Mouse (Mus musculus): ENCODE measurements around the gene Lgmn. TPM values are rescaled to one million over a fixed set of nuclear protein-coding genes. Genes with fewer than 3 reads are reported as not detected.
A peak's percentile ranks its signal among the peaks of the same experiment; 100 is the strongest.

The Lgmn gene
- polyA plus RNA-seq, 1 experiment from 2014 or later: 77.1 TPM

DNA sequence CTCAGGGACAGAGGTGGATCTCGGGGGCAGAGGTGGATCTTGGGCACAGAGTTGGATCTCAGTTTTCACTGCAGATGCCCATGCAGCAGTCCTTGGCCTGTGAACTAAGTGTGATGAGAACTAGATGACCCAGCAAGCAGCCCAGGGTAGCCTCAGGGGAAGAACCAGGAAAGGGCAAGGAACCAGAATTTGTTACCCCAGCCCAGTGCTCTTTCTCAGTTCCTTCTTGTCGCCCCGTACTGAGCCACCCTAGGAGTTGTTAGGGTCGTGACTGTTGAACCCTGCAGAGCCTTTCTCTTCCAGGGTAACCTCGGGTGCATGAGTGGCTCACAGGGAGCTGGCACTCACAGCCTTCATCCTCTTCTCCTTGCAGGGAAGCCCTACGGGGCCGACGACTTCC lies 57.4 kb downstream of the Lgmn start:
- Histone ChIP-seq H3K4me1 (replicated peaks; ENCODE audit: control insufficient read depth, insufficient read depth) (no peaks in the 10 kb centered on the region), H3K4me3 (ENCODE audit: low read depth, low read length) (no peak overlapping the region), H3K27me3 (ENCODE audit: control insufficient read depth, insufficient read depth, low read length) (no peaks in the 10 kb centered on the region), H3K4me2 (replicated peaks; ENCODE audit: low read depth) (no peak overlapping the region), H3K27ac (replicated peaks) (no peak overlapping the region), H3K36me3 (ENCODE audit: control insufficient read depth, insufficient read depth, low read length) (no peaks in the 10 kb centered on the region), H3K9me3 (ENCODE audit: control insufficient read depth, low read length) (no peaks in the 10 kb centered on the region), H3K9ac (ENCODE audit: low read length) (no peak overlapping the region)
- DNase-seq (ENCODE audit: low spot score) (no peak), ATAC-seq (ENCODE audit: low FRiP score, low TSS enrichment) (no peak)
- 80% methylated on average over 8 of the region's 8 CpGs for WGBS
- TF ChIP-seq EP300 (optimal IDR thresholded peaks at IDR 0.05): no peak
- TF ChIP-seq CTCF (IDR thresholded peaks at IDR 0.05; ENCODE audit: low read depth): no peak

DNA sequence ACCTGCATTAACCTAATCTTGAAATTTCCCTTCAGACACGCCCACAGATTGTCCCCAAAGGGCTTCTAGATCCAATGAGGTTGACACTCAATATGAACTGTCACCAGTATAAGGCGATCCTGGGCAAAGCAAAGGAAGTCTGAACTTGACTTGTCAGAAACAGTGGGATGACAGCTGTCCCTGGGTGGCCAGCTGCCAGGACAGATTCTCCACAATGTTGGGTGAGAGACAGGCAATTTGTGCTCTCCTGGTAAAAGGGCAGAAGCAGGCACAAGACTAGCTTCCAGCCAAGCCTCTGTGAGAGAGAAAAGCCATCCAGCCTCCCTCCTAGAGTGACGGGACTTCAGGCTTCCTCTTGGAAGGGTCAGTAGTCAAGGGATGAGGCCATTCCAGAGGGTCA lies 67.3 kb downstream of the Lgmn start:
- no peak overlapping the region for H3K4me3 ChIP-seq (ENCODE audit: low read depth, low read length)
- no peaks in the 10 kb centered on the region for H3K4me1 ChIP-seq (replicated peaks; ENCODE audit: control insufficient read depth, insufficient read depth)
- no peaks in the 10 kb centered on the region for H3K9me3 ChIP-seq (ENCODE audit: control insufficient read depth, low read length)
- no peak for DNase-seq (ENCODE audit: low spot score)
- H3K36me3 ChIP-seq (ENCODE audit: control insufficient read depth, insufficient read depth, low read length): peaks cover 8% of the 10 kb centered on the region; the same call in 1 of the 2 replicates
- H3K4me2 ChIP-seq (replicated peaks; ENCODE audit: low read depth): no peak overlapping the region
- WGBS: 81% methylated on average over 3 of the region's 3 CpGs
- no peak for ATAC-seq (ENCODE audit: low FRiP score, low TSS enrichment)
- no peak overlapping the region for H3K9ac ChIP-seq (ENCODE audit: low read length)
- H3K27me3 ChIP-seq (ENCODE audit: control insufficient read depth, insufficient read depth, low read length): no peaks in the 10 kb centered on the region
- TF ChIP-seq EP300 (optimal IDR thresholded peaks at IDR 0.05) (no peak), CTCF (IDR thresholded peaks at IDR 0.05; ENCODE audit: low read depth) (no peak)
- H3K27ac ChIP-seq (replicated peaks): no peak overlapping the region

DNA sequence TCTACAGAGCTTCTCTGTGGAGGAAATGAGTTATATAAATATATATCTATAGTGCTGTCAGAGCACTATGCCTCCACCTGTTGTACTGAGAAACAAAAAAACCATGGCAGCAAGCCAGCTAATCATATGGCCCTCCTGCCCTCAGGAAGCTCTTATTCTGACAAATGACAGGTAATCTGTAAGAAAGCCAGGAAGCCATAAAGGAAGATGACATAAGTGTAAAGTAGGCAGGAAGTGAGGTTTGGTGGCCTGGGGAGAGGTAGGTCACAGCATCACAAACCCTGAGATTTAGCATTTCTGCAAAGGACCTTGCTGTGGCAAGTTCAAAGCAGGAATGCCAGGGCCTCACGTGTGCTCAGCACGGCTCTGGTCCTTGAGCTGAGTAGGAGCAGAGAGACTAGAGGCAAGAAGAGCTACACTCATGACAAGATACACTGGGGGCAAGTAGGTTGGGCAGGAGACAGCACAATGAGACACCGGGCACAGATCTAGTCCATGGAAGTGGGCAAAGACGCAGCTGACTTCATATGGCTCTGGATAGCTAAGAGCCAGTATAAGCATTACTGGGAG lies 68.6 kb downstream of the Lgmn start:
- no peak overlapping the region for H3K4me3 ChIP-seq (ENCODE audit: low read depth, low read length)
- TF ChIP-seq CTCF (IDR thresholded peaks at IDR 0.05; ENCODE audit: low read depth) (no peak), EP300 (optimal IDR thresholded peaks at IDR 0.05) (no peak)
- H3K36me3 ChIP-seq (ENCODE audit: control insufficient read depth, insufficient read depth, low read length): peaks cover 8% of the 10 kb centered on the region; the same call in 1 of the 2 replicates
- no peak overlapping the region for H3K4me2 ChIP-seq (replicated peaks; ENCODE audit: low read depth)
- no peak for DNase-seq (ENCODE audit: low spot score)
- no peak for ATAC-seq (ENCODE audit: low FRiP score, low TSS enrichment)
- no peaks in the 10 kb centered on the region for H3K27me3 ChIP-seq (ENCODE audit: control insufficient read depth, insufficient read depth, low read length)
- whole genome bisulfite sequencing: 88% methylated on average over 4 of the region's 4 CpGs
- no peak overlapping the region for H3K27ac ChIP-seq (replicated peaks)
- H3K9ac ChIP-seq (ENCODE audit: low read length): no peak overlapping the region
- no peaks in the 10 kb centered on the region for H3K9me3 ChIP-seq (ENCODE audit: control insufficient read depth, low read length)
- H3K4me1 ChIP-seq (replicated peaks; ENCODE audit: control insufficient read depth, insufficient read depth): no peaks in the 10 kb centered on the region

DNA sequence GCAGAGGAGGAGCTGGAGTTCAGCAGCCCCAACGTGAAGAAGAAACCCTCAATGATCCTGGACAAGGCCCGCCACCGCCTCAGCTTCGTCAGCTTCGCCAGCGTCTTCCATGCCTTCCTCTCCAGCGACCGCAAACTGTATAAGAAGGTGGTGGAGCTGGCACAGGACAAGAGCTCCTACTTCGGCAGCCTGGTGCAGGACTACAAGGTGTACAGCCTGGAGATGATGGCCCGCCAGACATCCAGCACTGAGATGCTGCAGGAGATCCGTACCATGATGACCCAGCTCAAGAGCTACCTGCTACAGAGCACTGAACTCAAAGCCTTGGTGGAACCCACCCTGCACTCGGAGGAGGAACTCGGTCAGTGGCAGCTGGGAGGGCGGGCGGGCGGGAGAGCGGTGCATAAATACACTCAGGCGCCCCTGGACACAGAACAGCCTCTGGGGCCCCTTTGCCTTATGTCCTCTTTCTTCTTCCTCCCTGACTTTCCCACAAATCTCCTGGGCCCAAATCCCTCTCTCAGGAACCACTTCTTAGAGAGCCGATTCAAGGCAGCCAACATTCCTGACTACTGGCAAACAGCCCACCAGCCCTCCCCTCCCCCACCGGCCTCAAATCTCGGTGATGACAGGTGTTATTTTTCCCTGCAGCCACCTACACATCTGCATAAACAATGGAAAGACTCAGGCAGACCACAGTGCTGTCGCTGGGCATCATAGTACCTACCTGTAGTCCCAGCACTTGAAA lies 70.0 kb downstream of the Lgmn start:
- H3K9ac ChIP-seq (ENCODE audit: low read length): no peak overlapping the region

DNA sequence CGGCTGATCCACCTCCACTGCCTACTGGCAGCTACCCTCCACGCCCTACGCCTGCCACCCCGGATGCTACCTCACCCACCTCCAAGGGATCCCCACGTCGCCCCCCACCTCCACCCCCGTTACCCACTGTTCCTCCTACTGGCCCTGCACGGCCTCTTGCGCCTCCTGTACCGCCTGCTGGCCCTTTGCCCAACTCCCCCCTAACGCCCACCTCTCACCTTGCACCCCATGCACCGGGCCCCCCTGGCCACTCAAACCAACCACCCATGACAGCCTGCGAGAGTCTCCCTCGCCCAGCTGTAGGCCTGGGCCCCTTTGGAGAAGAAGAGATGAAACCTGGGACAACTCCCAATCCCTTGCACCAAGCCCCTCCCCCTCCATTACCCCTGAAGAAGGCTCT lies 71.1 kb downstream of the Lgmn start:
- H3K4me2 ChIP-seq (replicated peaks; ENCODE audit: low read depth): no peak overlapping the region
- TF ChIP-seq CTCF (IDR thresholded peaks at IDR 0.05; ENCODE audit: low read depth) (no peak), EP300 (optimal IDR thresholded peaks at IDR 0.05) (no peak)
- no peaks in the 10 kb centered on the region for H3K27me3 ChIP-seq (ENCODE audit: control insufficient read depth, insufficient read depth, low read length)
- ATAC-seq (ENCODE audit: low FRiP score, low TSS enrichment) (no peak), DNase-seq (ENCODE audit: low spot score) (no peak)
- H3K4me3 ChIP-seq (ENCODE audit: low read depth, low read length): no peak overlapping the region
- H3K27ac ChIP-seq (replicated peaks): no peak overlapping the region
- peaks cover 4% of the 10 kb centered on the region; the same call in 1 of the 2 replicates for H3K36me3 ChIP-seq (ENCODE audit: control insufficient read depth, insufficient read depth, low read length)
- no peaks in the 10 kb centered on the region for H3K4me1 ChIP-seq (replicated peaks; ENCODE audit: control insufficient read depth, insufficient read depth)
- H3K9me3 ChIP-seq (ENCODE audit: control insufficient read depth, low read length): no peaks in the 10 kb centered on the region
- whole genome bisulfite sequencing: 90% methylated on average over 14 of the region's 14 CpGs
- H3K9ac ChIP-seq (ENCODE audit: low read length): no peak overlapping the region

More for the DNA sequence above, 70.0 kb downstream of the Lgmn start:
- Histone ChIP-seq H3K4me3 (ENCODE audit: low read depth, low read length) (no peak overlapping the region), H3K9me3 (ENCODE audit: control insufficient read depth, low read length) (no peaks in the 10 kb centered on the region), H3K27ac (replicated peaks) (no peak overlapping the region), H3K4me2 (replicated peaks; ENCODE audit: low read depth) (no peak overlapping the region), H3K27me3 (ENCODE audit: control insufficient read depth, insufficient read depth, low read length) (no peaks in the 10 kb centered on the region), H3K4me1 (replicated peaks; ENCODE audit: control insufficient read depth, insufficient read depth) (no peaks in the 10 kb centered on the region), H3K36me3 (ENCODE audit: control insufficient read depth, insufficient read depth, low read length) (peaks cover 8% of the 10 kb centered on the region; the same call in 1 of the 2 replicates)
- 66% methylated on average over 22 of the region's 22 CpGs for WGBS
- TF ChIP-seq EP300 (optimal IDR thresholded peaks at IDR 0.05): no peak
- ATAC-seq (ENCODE audit: low FRiP score, low TSS enrichment): no peak
- no peak for DNase-seq (ENCODE audit: low spot score)

DNA sequence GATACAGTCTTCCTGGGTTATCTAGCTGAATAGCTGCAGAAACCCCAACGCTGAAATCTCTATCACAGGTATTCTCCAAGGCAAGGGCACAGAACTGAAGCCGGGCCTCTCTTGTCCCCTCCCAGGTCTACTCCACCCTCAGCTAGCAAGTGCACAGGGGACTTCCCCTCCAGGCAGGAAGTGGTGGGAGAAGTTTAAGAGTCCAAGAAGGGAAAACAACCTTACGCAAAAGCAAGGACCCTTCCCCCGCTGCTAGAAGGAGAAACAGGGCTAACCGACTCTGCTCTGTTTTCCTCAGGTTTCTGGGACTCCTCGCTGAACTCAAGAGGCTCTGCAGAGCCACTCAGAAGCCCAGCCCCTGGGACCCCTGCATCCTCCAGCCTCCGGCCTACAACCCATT lies 71.5 kb downstream of the Lgmn start:
- 67% methylated on average over 7 of the region's 7 CpGs for WGBS
- no peak overlapping the region for H3K27ac ChIP-seq (replicated peaks)
- DNase-seq (ENCODE audit: low spot score) (no peak), ATAC-seq (ENCODE audit: low FRiP score, low TSS enrichment) (0 out of 2 replicates have a peak, but pooled peaks have one; percentile 18)
- H3K36me3 ChIP-seq (ENCODE audit: control insufficient read depth, insufficient read depth, low read length): peaks cover 4% of the 10 kb centered on the region; the same call in 1 of the 2 replicates
- no peak overlapping the region for H3K9ac ChIP-seq (ENCODE audit: low read length)
- no peaks in the 10 kb centered on the region for H3K9me3 ChIP-seq (ENCODE audit: control insufficient read depth, low read length)
- no peaks in the 10 kb centered on the region for H3K4me1 ChIP-seq (replicated peaks; ENCODE audit: control insufficient read depth, insufficient read depth)
- no peak overlapping the region for H3K4me2 ChIP-seq (replicated peaks; ENCODE audit: low read depth)
- no peak for TF ChIP-seq EP300 (optimal IDR thresholded peaks at IDR 0.05)
- H3K27me3 ChIP-seq (ENCODE audit: control insufficient read depth, insufficient read depth, low read length): no peaks in the 10 kb centered on the region
- no peak overlapping the region for H3K4me3 ChIP-seq (ENCODE audit: low read depth, low read length)

Data from stomach, postnatal 0 days (tissue).